Mouse (Mus musculus) embryonic facial prominence, embryonic 14.5 days (tissue): ENCODE results near the gene Csf2. TPM values are rescaled to one million over a fixed set of nuclear protein-coding genes. Genes with fewer than 3 reads are reported as not detected.

Source experiments
- ATAC-seq: fragments of 200-750 bp; cut with Nextera tagmentation; 2 replicates; pipeline ENCODE4 v1.8.0; 2017; ENCODE audit warnings: low read depth, moderate number of reproducible peaks, moderate TSS enrichment
- DNase-seq: peaks from one replicate; pipeline ENCODE4 v3.0.0-alpha.2; 2015; ENCODE audit warnings: low spot score
- H3K27ac ChIP-seq: fragments of 300-500 bp; sonication (generic); replicated peaks from 2 replicates; pipeline ENCODE4 v1.5.1; 2014; ENCODE audit warnings: low read depth, mild to moderate bottlenecking, low read length, moderate library complexity
- H3K27me3 ChIP-seq: fragments of 300-500 bp; sonication (generic); replicated peaks from 2 replicates; pipeline ENCODE4 v1.6.1; 2014; ENCODE audit warnings: low read length; ENCODE audit not compliant: control insufficient read depth, insufficient read depth
- H3K36me3 ChIP-seq: fragments of 300-500 bp; sonication (generic); 2 replicates; pipeline ENCODE4 v1.6.1; 2014; ENCODE audit warnings: low read length, mixed read lengths; ENCODE audit not compliant: control insufficient read depth, insufficient read depth
- H3K4me1 ChIP-seq: fragments of 300-500 bp; sonication (generic); 2 replicates; pipeline ENCODE4 v1.6.1; 2014; ENCODE audit warnings: antibody characterized with exemption, low read length; ENCODE audit not compliant: control insufficient read depth, insufficient read depth
- H3K4me2 ChIP-seq: fragments of 300-500 bp; sonication (generic); 2 replicates; pipeline ENCODE4 v1.6.1; 2014; ENCODE audit warnings: low read depth, mild to moderate bottlenecking, low read length, moderate library complexity, mixed read lengths
- H3K4me3 ChIP-seq: fragments of 300-500 bp; sonication (generic); 2 replicates; pipeline ENCODE4 v1.5.1; 2014; ENCODE audit warnings: low read depth, mild to moderate bottlenecking, low read length
- H3K9ac ChIP-seq: fragments of 300-500 bp; sonication (generic); 2 replicates; pipeline ENCODE4 v1.6.1; 2014; ENCODE audit warnings: low read depth, mild to moderate bottlenecking, low read length, moderate library complexity, mixed read lengths
- H3K9me3 ChIP-seq: fragments of 300-500 bp; sonication (generic); 2 replicates; pipeline ENCODE4 v1.6.1; 2016; ENCODE audit warnings: low read length; ENCODE audit not compliant: control insufficient read depth
- WGBS: fragments of 180-500 bp; shearing (Covaris S2); extraction: QIAGEN DNeasy Blood & Tissue Kit; methylation state at CpG from one replicate; pipeline ENCODE4 v1.1.7; 2014; 5-methylcytosine and 5-hydroxymethylcytosine counted together
- polyA plus RNA-seq: library from polyadenylated mRNA; unstranded; fragments of >200 nt; fragmentation: Nextera tagmentation; extraction: Ambion mirVana; gene quantifications from 2 replicates; pipeline ENCODE4 v1.2.1, GENCODE M21; 2014

Gene Csf2
- polyA plus RNA-seq, 1 experiment from 2014 or later, result not detected

- H3K9ac ChIP-seq, result no peak overlapping the region
- H3K9me3 ChIP-seq, result no peaks in the 10 kb centered on the region
- H3K36me3 ChIP-seq, result no peaks in the 10 kb centered on the region
- no peak overlapping the region for H3K27ac ChIP-seq
- 63% methylated on average over 6 of the region's 6 CpGs for WGBS
- no peak overlapping the region for H3K4me2 ChIP-seq
- H3K4me1 ChIP-seq, result no peaks in the 10 kb centered on the region
- no peak overlapping the region for H3K4me3 ChIP-seq
- no peak for ATAC-seq
- no peaks in the 10 kb centered on the region for H3K27me3 ChIP-seq
- DNase-seq, result no peak
These were observed 29.3 kb downstream of the Csf2 start for GRCm38 (mm10) chr11:54219903-54220740.

DNA sequence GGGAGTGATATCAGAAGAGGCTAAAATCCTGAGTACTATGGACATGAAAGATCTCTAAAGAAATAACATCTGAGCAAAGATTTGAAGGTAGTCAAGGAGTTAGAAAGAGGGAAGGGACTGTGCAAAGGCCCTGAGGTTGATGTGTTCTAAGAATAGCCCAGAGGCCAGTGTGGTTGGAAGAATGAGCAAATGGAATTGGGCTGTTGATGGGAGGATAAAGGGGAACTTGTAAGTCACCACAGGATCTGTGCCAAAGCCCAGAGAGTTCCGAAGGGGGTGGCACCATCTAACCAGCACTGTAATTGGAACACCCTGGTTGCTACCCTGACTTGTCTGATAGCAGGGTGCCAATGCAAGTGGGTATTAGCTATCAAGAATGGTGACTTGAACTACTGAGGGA lies 30.3 kb downstream of the Csf2 start:
- Histone ChIP-seq H3K4me1 (no peaks in the 10 kb centered on the region), H3K27me3 (no peaks in the 10 kb centered on the region), H3K4me2 (no peak overlapping the region), H3K27ac (no peak overlapping the region), H3K9ac (no peak overlapping the region), H3K9me3 (no peaks in the 10 kb centered on the region), H3K36me3 (no peaks in the 10 kb centered on the region), H3K4me3 (no peak overlapping the region)
- no peak for DNase-seq
- WGBS, result 77% methylated on average over 1 of the region's 1 CpGs
- no peak for ATAC-seq

DNA sequence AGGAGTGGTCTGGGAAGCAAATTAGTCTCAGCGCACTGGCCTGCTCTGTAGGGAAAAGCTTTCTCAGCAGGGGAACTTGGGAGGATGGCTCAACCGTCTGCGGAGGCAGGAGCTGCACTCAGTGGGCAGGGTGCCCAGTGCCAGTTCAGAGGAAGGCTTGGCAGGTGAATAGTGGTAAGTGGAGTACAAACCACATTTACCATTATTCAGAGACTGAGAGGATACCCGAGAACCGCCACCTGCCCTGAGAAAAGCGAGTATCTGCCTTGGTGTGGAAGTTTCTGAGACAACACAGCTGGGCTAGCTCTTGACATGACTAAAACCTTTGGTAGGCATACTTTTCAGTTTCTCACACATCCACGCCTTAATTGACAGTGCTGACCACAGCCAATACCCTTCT lies 32.1 kb downstream of the Csf2 start:
- Histone ChIP-seq H3K4me1 (no peaks in the 10 kb centered on the region), H3K9ac (no peak overlapping the region), H3K27ac (no peak overlapping the region), H3K4me3 (no peak overlapping the region), H3K9me3 (no peaks in the 10 kb centered on the region), H3K27me3 (no peaks in the 10 kb centered on the region), H3K36me3 (no peaks in the 10 kb centered on the region), H3K4me2 (no peak overlapping the region)
- WGBS, result 53% methylated on average over 7 of the region's 7 CpGs
- no peak for ATAC-seq
- peak; percentile 6 for DNase-seq

DNA sequence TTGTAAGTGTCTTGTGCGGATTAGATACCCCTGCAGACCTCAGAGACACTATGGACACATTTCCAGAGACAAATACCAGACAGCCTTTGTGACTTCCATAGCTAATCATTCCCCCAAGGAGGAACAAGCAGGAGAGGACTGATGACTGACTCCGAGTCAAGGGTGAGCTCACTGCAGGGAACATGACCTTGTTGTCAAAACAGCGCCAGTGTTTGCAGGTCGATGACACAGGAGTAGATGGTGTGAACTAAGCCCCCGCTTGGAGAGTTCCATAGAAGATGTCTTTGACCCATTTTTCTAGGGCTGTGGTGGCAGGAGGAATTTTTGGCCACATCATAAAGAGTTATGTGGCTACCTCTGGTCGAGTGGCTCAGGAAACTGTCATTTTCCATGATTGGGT lies 33.4 kb downstream of the Csf2 start:
- 71% methylated on average over 6 of the region's 6 CpGs for WGBS

GRCm38 (mm10) chr11:54214499-54215443 lies 34.7 kb downstream of the Csf2 start:
- Histone ChIP-seq H3K4me1 (no peaks in the 10 kb centered on the region), H3K36me3 (no peaks in the 10 kb centered on the region), H3K27ac (no peak overlapping the region), H3K4me2 (no peak overlapping the region; the same call in 1 of the 2 replicates), H3K27me3 (no peaks in the 10 kb centered on the region), H3K9me3 (no peaks in the 10 kb centered on the region), H3K9ac (no peak overlapping the region), H3K4me3 (no peak overlapping the region)
- DNase-seq (peak; percentile 26), ATAC-seq (no peak)
- 70% methylated on average over 9 of the region's 9 CpGs for WGBS

More for the DNA sequence above, 33.4 kb downstream of the Csf2 start:
- Histone ChIP-seq H3K4me1 (no peaks in the 10 kb centered on the region), H3K4me3 (no peak overlapping the region), H3K9me3 (no peaks in the 10 kb centered on the region), H3K36me3 (no peaks in the 10 kb centered on the region), H3K27me3 (no peaks in the 10 kb centered on the region), H3K9ac (no peak overlapping the region), H3K27ac (no peak overlapping the region), H3K4me2 (no peak overlapping the region)
- no peak for DNase-seq
- no peak for ATAC-seq

DNA sequence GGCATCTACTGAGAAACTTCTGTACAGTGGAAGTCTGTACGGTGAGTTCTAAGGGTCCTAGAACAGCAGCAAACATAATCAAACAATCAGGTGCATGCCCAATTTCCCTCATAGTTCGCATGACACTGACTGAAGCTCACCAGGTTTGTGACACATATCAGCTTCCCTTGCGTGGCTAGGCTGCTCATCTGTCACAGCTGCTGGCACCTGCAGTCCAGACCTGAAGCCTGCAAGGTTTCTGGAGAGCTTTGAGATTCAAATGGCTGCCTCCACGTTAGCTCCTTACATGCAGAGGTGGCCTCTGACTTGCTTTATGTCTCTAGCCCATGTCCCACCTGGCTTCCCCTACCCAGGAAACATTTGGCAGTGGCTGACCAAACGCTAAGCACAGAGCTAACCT lies 35.8 kb downstream of the Csf2 start:
- Histone ChIP-seq H3K4me1 (no peaks in the 10 kb centered on the region), H3K27me3 (no peaks in the 10 kb centered on the region), H3K36me3 (no peaks in the 10 kb centered on the region), H3K4me3 (no peak overlapping the region), H3K4me2 (no peak overlapping the region), H3K9me3 (no peaks in the 10 kb centered on the region), H3K9ac (no peak overlapping the region), H3K27ac (no peak overlapping the region)
- WGBS, result 75% methylated on average over 5 of the region's 5 CpGs
- DNase-seq, result no peak
- ATAC-seq, result no peak

GRCm38 (mm10) chr11:54206993-54207392 lies 42.5 kb downstream of the Csf2 start:
- no peaks in the 10 kb centered on the region for H3K9me3 ChIP-seq
- ATAC-seq (no peak), DNase-seq (no peak)
- no peak overlapping the region for H3K27ac ChIP-seq
- no peaks in the 10 kb centered on the region for H3K36me3 ChIP-seq
- no peak overlapping the region for H3K4me2 ChIP-seq
- no peaks in the 10 kb centered on the region for H3K27me3 ChIP-seq
- H3K9ac ChIP-seq, result no peak overlapping the region
- H3K4me3 ChIP-seq, result no peak overlapping the region
- 63% methylated on average over 5 of the region's 5 CpGs for WGBS
- H3K4me1 ChIP-seq, result no peaks in the 10 kb centered on the region

GRCm38 (mm10) chr11:54205366-54205765 lies 44.1 kb downstream of the Csf2 start:
- H3K4me2 ChIP-seq, result no peak overlapping the region
- no peak overlapping the region for H3K4me3 ChIP-seq
- no peak overlapping the region for H3K27ac ChIP-seq
- H3K36me3 ChIP-seq, result no peaks in the 10 kb centered on the region
- H3K9ac ChIP-seq, result no peak overlapping the region
- DNase-seq (no peak), ATAC-seq (no peak)
- H3K27me3 ChIP-seq, result no peaks in the 10 kb centered on the region
- H3K9me3 ChIP-seq, result no peaks in the 10 kb centered on the region
- no peaks in the 10 kb centered on the region for H3K4me1 ChIP-seq
- WGBS, result 73% methylated on average over 6 of the region's 6 CpGs
